In genomic region chr6:99202781-99203180, GRCm38 (mm10) we compare ENCODE assay signal across 11 mouse cellular contexts.
DNase-seq lines count a peak whose midpoint lies in the region; ATAC-seq and TF ChIP-seq lines count a peak whose summit lies in the region.
"Had no signal": no experiment of that assay in that cellular context is flagged by ENCODE, and none has a peak within 500 bp of the region (broad histone marks: within the 10 kb centered on the region; RNA-seq: fewer than 3 reads in every experiment).

No protein-coding gene starts in this region.

- no peak for DNase-seq in liver, embryonic 11.5 days (ENCODE audit: low spot score)
- no peak for DNase-seq in liver, postnatal 0 days
- peak; percentile 68 for DNase-seq in forebrain, embryonic 14.5 days (ENCODE audit: low spot score)
- DNase-seq in layer of hippocampus, postnatal 36 days: no peak
- no peak for DNase-seq in cerebellum, adult 11-12 months
- no peak for DNase-seq in right cerebral cortex, postnatal 4 days
- DNase-seq: cerebellum, postnatal 36 days; liver had no signal

- no peak overlapping the region for H3K4me3 ChIP-seq in liver, embryonic 11.5 days (ENCODE audit: low read depth, low read length)
- H3K4me3 ChIP-seq in liver, postnatal 0 days (ENCODE audit: low read depth, low read length): no peak overlapping the region
- no peak overlapping the region for H3K4me3 ChIP-seq in embryonic facial prominence, embryonic 13.5 days
- H3K4me3 ChIP-seq in forebrain, embryonic 14.5 days (ENCODE audit: low read depth, low read length): no peak overlapping the region
- H3K4me3 ChIP-seq in midbrain, embryonic 12.5 days: peak overlapping the region; percentile 13; the same call in 1 of the 2 replicates
- H3K4me3 ChIP-seq: erythroblast, embryonic 14.5 days had no signal

- H3K9ac ChIP-seq in liver, embryonic 11.5 days (ENCODE audit: low read depth, low read length): no peak overlapping the region
- H3K9ac ChIP-seq in liver, postnatal 0 days (replicated peaks): no peak overlapping the region
- H3K9ac ChIP-seq in embryonic facial prominence, embryonic 13.5 days: no peak overlapping the region
- H3K9ac ChIP-seq in forebrain, embryonic 14.5 days (ENCODE audit: low read length): peak overlapping the region; percentile 43
- no peak overlapping the region for H3K9ac ChIP-seq in midbrain, embryonic 12.5 days (replicated peaks)

- 87% methylated on average over 4 of the region's 4 CpGs for WGBS in liver, embryonic 11.5 days
- 84% methylated on average over 4 of the region's 4 CpGs for WGBS in liver, postnatal 0 days (ENCODE audit: insufficient replicate concordance)
- WGBS in embryonic facial prominence, embryonic 13.5 days: 78% methylated on average over 4 of the region's 4 CpGs
- WGBS in forebrain, embryonic 14.5 days: 5% methylated on average over 4 of the region's 4 CpGs
- WGBS in midbrain, embryonic 12.5 days: 47% methylated on average over 4 of the region's 4 CpGs

- no peak for TF ChIP-seq EP300 in liver, postnatal 0 days (IDR thresholded peaks at IDR 0.05; ENCODE audit: low read depth)

- H3K27me3 ChIP-seq in liver, embryonic 11.5 days (replicated peaks; ENCODE audit: control insufficient read depth, insufficient read depth, low read length): no peaks in the 10 kb centered on the region
- no peaks in the 10 kb centered on the region for H3K27me3 ChIP-seq in liver, postnatal 0 days (ENCODE audit: insufficient read depth, low read length)
- H3K27me3 ChIP-seq in embryonic facial prominence, embryonic 13.5 days: peaks cover 45% of the 10 kb centered on the region
- H3K27me3 ChIP-seq in forebrain, embryonic 14.5 days (replicated peaks; ENCODE audit: control insufficient read depth, insufficient read depth, low read length): no peaks in the 10 kb centered on the region; the same call in 1 of the 2 replicates
- H3K27me3 ChIP-seq in midbrain, embryonic 12.5 days: no peaks in the 10 kb centered on the region

- ATAC-seq in liver, embryonic 11.5 days (replicated peaks; ENCODE audit: low FRiP score): no peak
- no peak for ATAC-seq in liver, postnatal 0 days
- ATAC-seq in embryonic facial prominence, embryonic 13.5 days (ENCODE audit: insufficient number of reproducible peaks, insufficient read depth, low FRiP score, low TSS enrichment, low read depth): no peak
- peak; percentile 51 for ATAC-seq in forebrain, embryonic 14.5 days
- ATAC-seq in midbrain, embryonic 12.5 days (ENCODE audit: low FRiP score, low read depth): no peak

- no peak overlapping the region for H3K27ac ChIP-seq in liver, embryonic 11.5 days (ENCODE audit: low read depth, low read length)
- H3K27ac ChIP-seq in liver, postnatal 0 days (ENCODE audit: low read depth): no peak overlapping the region
- no peak overlapping the region for H3K27ac ChIP-seq in embryonic facial prominence, embryonic 13.5 days
- H3K27ac ChIP-seq in forebrain, embryonic 14.5 days (ENCODE audit: low read depth, low read length): peak overlapping the region; percentile 60; the same call in 1 of the 2 replicates
- H3K27ac ChIP-seq in midbrain, embryonic 12.5 days (replicated peaks): 0 out of 2 replicates have a peak overlapping the region, but pooled peaks have one; percentile 42

- no peaks in the 10 kb centered on the region for H3K36me3 ChIP-seq in liver, embryonic 11.5 days (ENCODE audit: control insufficient read depth, insufficient read depth, low read length)
- no peaks in the 10 kb centered on the region for H3K36me3 ChIP-seq in liver, postnatal 0 days (replicated peaks; ENCODE audit: insufficient read depth, low read length)
- no peaks in the 10 kb centered on the region for H3K36me3 ChIP-seq in embryonic facial prominence, embryonic 13.5 days
- H3K36me3 ChIP-seq in forebrain, embryonic 14.5 days (ENCODE audit: control insufficient read depth, insufficient read depth, low read length): no peaks in the 10 kb centered on the region
- no peaks in the 10 kb centered on the region for H3K36me3 ChIP-seq in midbrain, embryonic 12.5 days

- peak overlapping the region; percentile 44 for H3K4me2 ChIP-seq in liver, embryonic 11.5 days
- no peak overlapping the region for H3K4me2 ChIP-seq in liver, postnatal 0 days (ENCODE audit: low read depth, low read length)
- peak overlapping the region; percentile 56 for H3K4me2 ChIP-seq in embryonic facial prominence, embryonic 13.5 days
- peak overlapping the region; percentile 47 for H3K4me2 ChIP-seq in forebrain, embryonic 14.5 days (ENCODE audit: low read length)
- H3K4me2 ChIP-seq in midbrain, embryonic 12.5 days (replicated peaks): peak overlapping the region; percentile 42

- no peaks in the 10 kb centered on the region for H3K9me3 ChIP-seq in liver, embryonic 11.5 days (ENCODE audit: control insufficient read depth, low read length)
- H3K9me3 ChIP-seq in liver, postnatal 0 days (ENCODE audit: low read length): no peaks in the 10 kb centered on the region
- no peaks in the 10 kb centered on the region for H3K9me3 ChIP-seq in embryonic facial prominence, embryonic 13.5 days
- no peaks in the 10 kb centered on the region for H3K9me3 ChIP-seq in forebrain, embryonic 14.5 days (replicated peaks; ENCODE audit: control insufficient read depth, low read length)
- no peaks in the 10 kb centered on the region for H3K9me3 ChIP-seq in midbrain, embryonic 12.5 days

- H3K4me1 ChIP-seq in liver, embryonic 11.5 days (replicated peaks; ENCODE audit: control insufficient read depth, insufficient read depth, low read length): peaks cover 43% of the 10 kb centered on the region
- H3K4me1 ChIP-seq in liver, postnatal 0 days (ENCODE audit: insufficient read depth): peaks cover 45% of the 10 kb centered on the region
- peaks cover 52% of the 10 kb centered on the region for H3K4me1 ChIP-seq in embryonic facial prominence, embryonic 13.5 days
- peaks cover 56% of the 10 kb centered on the region for H3K4me1 ChIP-seq in forebrain, embryonic 14.5 days (ENCODE audit: control insufficient read depth, insufficient read depth, low read length)
- peaks cover 72% of the 10 kb centered on the region for H3K4me1 ChIP-seq in midbrain, embryonic 12.5 days

- TF ChIP-seq CTCF in liver, postnatal 0 days (IDR thresholded peaks at IDR 0.05; ENCODE audit: low read depth): no peak

Comparison
In these comparisons a context has a peak if more than half of its experiments do, and no peak if none do; other contexts are left out.
1. H3K27ac ChIP-seq: peak in forebrain, embryonic 14.5 days (single experiment) and midbrain, embryonic 12.5 days (single experiment); none in liver, embryonic 11.5 days (single experiment), liver, postnatal 0 days (single experiment) and embryonic facial prominence, embryonic 13.5 days (single experiment).